Mouse (Mus musculus) embryo, embryonic 10.5 days (tissue): ENCODE results near the gene Zfp956.

Experiments
- DNase-seq: peaks from one replicate; pipeline ENCODE4 v3.0.0-alpha.2; 2015; ENCODE audit warnings: low spot score

The Zfp956 gene

DNA sequence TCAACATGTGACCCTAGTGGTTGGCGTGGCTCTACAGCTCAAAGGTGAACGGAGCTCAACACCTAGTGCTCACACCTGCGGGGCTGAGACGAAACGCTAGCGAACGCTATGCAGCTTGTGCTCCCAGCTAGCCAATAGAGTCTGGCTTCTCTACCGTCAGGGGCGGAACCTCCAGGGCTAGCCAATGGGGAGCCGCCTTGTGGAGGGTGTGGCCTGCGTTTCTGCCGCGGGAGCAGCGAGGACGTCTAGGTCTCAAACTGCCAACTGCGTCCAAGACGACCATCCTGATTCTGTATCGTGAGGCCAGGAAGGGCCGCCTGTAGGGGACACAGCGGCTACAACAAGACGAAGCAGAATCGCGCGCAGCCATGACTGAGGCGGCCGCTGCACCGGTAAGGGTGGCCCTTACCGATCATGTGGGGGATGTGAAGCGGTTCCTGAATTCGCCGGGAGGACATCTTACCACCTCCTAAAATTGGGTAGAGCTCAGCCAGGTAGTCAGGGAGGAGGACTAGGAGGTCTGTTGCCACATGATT lies at the start of gene Zfp956:
TSS of gene Zfp956 (plus strand) at position 200 of the 536 bp plus-strand sequence.
- DNase-seq, result peak; percentile 96

DNA sequence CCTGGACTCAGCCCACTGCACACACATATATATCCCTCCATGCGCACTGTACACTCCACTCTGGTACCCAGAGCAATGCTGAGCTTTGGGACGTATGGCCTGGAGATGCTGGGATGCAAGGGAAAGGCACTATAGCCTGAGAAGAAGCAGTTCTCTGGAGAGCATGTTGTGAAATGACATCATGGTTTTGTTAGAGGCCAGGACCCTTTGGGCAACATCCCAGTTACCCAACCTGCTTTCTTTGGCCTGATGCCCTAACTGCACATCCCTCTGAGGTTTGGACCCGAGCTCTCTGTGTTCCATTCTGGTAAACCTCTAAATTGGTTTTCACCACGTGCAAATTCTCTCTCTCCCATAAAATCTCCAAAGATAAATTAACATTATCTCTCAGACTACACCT lies 49.6 kb upstream of the Zfp956 start:
- DNase-seq, result no peak

GRCm38 (mm10) chr6:47904361-47904760 lies 48.8 kb upstream of the Zfp956 start:
- DNase-seq, result peak; percentile 8

- DNase-seq, result peak; percentile 9
These were observed 48.1 kb upstream of the Zfp956 start for GRCm38 (mm10) chr6:47904917-47905695.

DNA sequence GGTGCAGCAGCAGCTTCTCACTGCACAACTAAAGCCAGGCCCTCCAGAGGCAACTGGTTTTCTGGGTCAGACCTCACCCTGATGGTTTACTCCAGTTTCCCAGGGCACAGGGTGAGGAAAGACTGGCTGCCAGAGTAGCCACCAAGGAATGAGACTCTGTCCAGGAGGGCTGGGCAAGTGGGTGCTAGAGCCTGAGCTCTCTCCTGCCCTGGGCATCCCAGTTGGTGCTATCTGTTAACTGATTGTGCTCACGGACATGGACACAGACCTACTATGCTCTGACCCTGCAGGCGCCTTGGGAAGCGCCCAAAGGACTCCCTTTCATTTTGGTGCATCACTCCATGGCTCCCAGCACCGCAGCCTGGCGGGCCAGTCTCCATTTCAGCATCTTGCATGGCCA lies 46.9 kb upstream of the Zfp956 start:
- DNase-seq, result no peak

DNA sequence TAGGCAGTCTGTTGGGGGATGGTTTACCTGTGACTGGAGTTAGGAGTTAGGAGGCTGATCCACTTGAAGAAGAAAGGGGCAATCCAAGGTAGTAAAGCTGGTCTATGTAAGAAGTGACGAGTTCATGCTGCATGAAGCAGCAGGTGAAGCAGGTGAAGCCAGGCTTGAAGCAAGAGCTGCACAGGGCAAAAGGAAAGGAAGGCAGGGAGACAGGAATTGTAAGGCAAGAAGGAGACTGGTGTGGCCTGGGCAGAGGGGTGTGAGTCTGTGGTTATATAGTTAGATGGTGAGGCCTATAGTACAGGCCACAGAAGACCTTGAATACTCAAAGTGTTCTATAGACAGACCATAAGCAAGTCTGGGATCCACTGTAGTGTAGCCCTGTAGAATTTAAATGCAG lies 44.2 kb upstream of the Zfp956 start:
- no peak for DNase-seq

- DNase-seq, result no peak
These were observed 41.5 kb upstream of the Zfp956 start for GRCm38 (mm10) chr6:47911650-47912049.

- no peak for DNase-seq
These were observed 40.2 kb upstream of the Zfp956 start for GRCm38 (mm10) chr6:47912991-47913390.

DNA sequence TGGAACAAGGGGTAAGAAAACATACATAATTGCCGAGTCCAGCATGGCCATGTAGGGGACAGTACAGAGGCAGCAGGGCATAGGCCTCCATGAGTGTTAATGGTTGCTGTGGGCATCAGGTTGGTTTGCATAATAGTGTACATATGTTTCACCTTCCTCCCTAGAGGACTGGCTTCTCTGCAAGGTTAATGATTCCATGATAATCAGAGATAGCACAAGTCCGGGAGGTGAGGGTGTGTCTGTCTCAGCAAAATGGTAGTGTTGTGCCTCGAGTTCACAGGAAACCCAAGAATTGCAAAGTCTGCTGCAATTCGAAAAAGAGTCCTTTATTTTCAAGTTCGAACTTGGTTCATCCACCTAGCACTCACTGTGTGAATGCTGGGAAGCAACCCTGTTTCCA lies 36.1 kb upstream of the Zfp956 start:
- DNase-seq, result no peak

DNA sequence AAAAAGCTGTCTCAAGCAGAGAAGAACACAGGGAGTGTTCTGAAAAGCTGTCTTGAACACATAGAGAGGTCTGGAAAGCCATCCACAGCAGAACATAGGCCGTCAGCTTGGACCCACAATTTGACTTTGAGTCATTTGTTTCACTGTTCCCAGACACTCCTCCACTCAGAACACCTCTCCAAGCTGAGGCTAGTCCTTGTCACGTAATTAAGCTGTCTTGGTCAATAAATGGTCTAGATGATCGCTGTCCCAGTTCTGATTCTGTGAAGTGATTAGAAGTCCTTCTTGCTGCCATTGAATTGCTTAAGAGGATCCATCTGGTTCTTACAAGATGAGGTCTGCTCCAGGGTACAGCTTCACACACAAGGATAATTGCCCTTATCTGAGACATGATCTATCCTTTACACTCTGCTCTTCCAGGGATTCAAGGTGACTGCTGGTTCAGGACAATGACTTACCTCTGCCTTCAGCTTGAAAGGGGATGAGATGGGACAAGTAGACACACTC lies 34.4 kb upstream of the Zfp956 start:
- DNase-seq, result no peak

- DNase-seq, result peak; percentile 3
These were observed 33.3 kb upstream of the Zfp956 start for GRCm38 (mm10) chr6:47919646-47920446.

GRCm38 (mm10) chr6:47920447-47921340 lies 32.5 kb upstream of the Zfp956 start, which contains the start of gene Zfp212:
Zfp212 (plus strand) TSS chr6:47920476.
- DNase-seq, result peak; percentile 94

- DNase-seq, result no peak
These were observed 10.7 kb upstream of the Zfp956 start for GRCm38 (mm10) chr6:47942461-47942860.

DNA sequence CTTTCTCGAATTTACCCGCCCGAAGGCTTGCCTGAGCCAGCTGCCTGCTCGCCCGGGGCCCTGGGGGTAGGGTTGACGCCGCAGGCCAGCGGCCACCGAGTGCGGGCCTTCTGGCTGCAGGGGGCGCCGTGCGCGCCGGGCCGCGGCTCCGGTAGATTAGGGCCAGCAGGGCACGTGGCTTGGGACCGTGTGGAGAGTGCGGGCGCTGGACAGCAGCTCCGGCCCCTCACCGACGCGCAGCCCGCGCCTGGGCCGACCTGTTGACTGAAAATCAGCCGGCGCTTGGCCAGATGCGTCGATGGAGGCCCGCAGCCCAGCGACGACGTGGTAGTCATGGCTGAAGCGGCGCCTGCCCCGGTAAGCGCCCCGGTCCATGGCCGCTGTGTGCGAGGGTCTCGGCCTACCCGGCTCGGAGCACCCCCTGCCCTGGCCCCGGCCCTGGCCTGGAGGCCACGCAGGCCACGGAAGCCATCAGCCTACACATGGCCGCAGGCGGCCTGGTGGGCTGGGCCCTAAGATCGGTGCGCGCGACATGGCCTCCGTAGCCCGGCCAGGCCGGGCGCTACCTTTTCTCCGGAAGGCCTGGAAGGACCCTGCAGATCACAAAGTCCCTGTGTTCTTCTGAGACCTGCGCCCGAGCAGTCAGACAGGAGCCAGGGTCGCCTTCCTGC lies 10.0 kb upstream of the Zfp956 start:
- peak; percentile 79 for DNase-seq

GRCm38 (mm10) chr6:47943721-47944120 lies 9.5 kb upstream of the Zfp956 start:
- no peak for DNase-seq

- no peak for DNase-seq
These were observed 5.8 kb upstream of the Zfp956 start for GRCm38 (mm10) chr6:47947388-47947787.

- no peak for DNase-seq
These were observed 1.2 kb downstream of the Zfp956 start for GRCm38 (mm10) chr6:47954425-47954824.

GRCm38 (mm10) chr6:47957816-47958215 lies 4.6 kb downstream of the Zfp956 start:
- no peak for DNase-seq

DNA sequence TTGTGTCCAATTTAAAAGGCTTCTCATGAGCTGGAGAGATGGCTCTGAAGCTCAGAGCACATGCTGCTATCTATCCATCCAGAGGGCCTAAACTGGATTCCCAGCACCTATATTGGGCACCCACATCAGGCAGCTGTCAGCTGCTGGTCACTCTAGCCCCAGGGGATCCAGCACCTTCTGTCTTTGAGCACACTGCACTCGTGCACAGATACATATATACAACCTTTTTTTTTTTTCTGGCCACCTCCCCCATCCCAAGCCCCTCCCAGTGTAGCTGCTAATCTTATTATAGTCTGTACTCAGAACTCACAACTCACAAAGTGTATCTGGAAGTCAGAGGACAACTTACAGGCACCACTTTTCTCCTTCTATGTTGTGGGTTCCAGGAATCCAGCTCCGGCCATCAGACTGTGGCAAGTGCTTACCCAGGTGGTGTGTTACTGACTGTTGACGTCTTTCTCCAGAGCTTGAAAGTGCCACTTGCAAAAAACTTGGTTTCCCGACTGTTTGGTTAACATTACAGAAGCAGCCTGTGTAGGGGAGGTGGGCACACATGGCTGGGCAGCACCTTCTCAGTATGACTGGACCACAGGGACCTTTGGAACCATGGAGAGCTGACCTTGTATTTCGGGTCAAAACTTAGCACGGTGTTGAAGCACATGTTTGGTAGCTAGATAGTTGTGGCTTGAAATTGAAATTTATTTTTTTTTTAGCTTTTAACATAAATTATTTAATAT lies 7.7 kb downstream of the Zfp956 start:
- DNase-seq, result no peak

GRCm38 (mm10) chr6:47963051-47963450 lies 9.9 kb downstream of the Zfp956 start:
- DNase-seq, result no peak
